Mouse (Mus musculus): ENCODE data around the gene Hao2. TPM values are rescaled to one million over a fixed set of nuclear protein-coding genes. Genes with fewer than 3 reads are reported as not detected.

Hao2 gene
- polyA plus RNA-seq, 1 experiment from 2014 or later, result 5.0 TPM

DNA sequence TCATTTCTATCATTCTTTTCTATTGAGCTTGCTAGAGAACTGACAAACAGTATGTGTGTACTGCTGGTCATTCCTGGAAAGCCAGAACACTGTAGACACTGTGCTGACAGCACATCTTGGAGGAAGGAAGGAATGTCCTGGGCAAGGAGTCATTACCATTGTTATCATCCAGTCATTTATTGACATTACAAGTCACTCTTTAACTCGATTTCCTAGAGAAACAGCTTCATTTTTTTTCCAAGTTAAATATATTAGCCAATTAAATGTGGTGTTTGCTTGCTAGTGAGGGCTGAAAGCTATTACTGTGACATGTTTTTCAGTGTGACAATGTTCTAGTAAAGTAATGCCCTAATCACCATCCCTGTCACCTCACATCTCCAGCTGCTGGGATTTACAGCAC, 39.4 kb downstream of the Hao2 start:
- no peaks in the 10 kb centered on the region for H3K36me3 ChIP-seq
- H3K4me3 ChIP-seq (replicated peaks), result no peak overlapping the region
- no peaks in the 10 kb centered on the region for H3K4me1 ChIP-seq
- H3K27ac ChIP-seq, result no peak overlapping the region
- no peaks in the 10 kb centered on the region for H3K9me3 ChIP-seq
- no peak overlapping the region for H3K9ac ChIP-seq
- no peak for ATAC-seq (ENCODE audit: insufficient read depth, low FRiP score, low read depth)
- no peak overlapping the region for H3K4me2 ChIP-seq
- 20% methylated on average over 1 of the region's 1 CpGs for WGBS
- H3K27me3 ChIP-seq (replicated peaks), result no peaks in the 10 kb centered on the region

DNA sequence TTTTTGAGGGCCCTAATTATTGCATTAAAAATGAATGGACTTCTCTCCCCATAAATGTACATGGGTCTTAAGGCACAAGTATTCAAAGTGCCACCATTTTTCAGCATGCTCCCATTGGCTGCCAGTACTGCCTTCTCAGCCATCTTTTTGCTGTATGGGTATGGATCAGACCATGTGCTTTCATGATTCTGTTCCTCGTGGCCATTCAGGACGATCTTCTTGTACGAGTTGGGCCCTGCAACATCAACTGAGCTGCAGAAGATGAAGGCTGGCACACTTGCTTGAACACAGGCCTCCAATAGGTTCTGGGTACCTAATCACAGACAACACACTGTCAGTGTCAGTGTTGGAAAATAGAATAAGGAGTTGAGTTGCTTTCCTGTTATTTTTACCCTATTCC, 40.0 kb downstream of the Hao2 start:
- H3K27me3 ChIP-seq (replicated peaks), result no peaks in the 10 kb centered on the region
- 92% methylated on average over 3 of the region's 3 CpGs for whole genome bisulfite sequencing
- no peak overlapping the region for H3K9ac ChIP-seq
- no peaks in the 10 kb centered on the region for H3K9me3 ChIP-seq
- ATAC-seq (ENCODE audit: insufficient read depth, low FRiP score, low read depth), result no peak
- no peak overlapping the region for H3K4me3 ChIP-seq (replicated peaks)
- H3K36me3 ChIP-seq, result no peaks in the 10 kb centered on the region
- no peaks in the 10 kb centered on the region for H3K4me1 ChIP-seq
- H3K27ac ChIP-seq, result no peak overlapping the region
- H3K4me2 ChIP-seq, result no peak overlapping the region

DNA sequence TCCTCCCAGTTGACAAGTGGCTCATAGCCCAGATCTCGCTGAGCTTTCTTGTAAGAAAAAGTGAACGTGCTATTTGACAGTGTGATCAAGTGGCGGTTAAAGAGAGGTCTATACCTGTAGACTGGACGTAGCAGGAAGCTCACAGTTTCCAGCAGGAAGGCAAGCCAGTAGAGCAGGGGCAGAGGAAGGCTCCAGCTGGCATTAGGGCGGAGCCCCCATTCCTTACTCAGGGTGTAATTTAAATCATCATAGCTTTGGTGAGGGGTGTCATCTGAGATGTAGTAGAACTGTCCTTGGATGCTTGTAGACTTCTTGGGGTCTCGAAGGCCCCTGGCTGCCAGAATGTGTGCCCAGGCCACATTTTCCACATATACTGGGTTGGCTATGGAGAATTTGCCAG, 40.4 kb downstream of the Hao2 start:
- H3K36me3 ChIP-seq, result no peaks in the 10 kb centered on the region
- H3K4me3 ChIP-seq (replicated peaks), result no peak overlapping the region
- H3K9me3 ChIP-seq, result no peaks in the 10 kb centered on the region
- no peak overlapping the region for H3K9ac ChIP-seq
- no peak for ATAC-seq (ENCODE audit: insufficient read depth, low FRiP score, low read depth)
- H3K4me2 ChIP-seq, result no peak overlapping the region
- no peak overlapping the region for H3K27ac ChIP-seq
- no peaks in the 10 kb centered on the region for H3K27me3 ChIP-seq (replicated peaks)
- no peaks in the 10 kb centered on the region for H3K4me1 ChIP-seq
- 81% methylated on average over 6 of the region's 6 CpGs for WGBS

GRCm38 (mm10) chr3:98851853-98852252, 41.2 kb downstream of the Hao2 start:
- Histone ChIP-seq H3K4me3 (replicated peaks) (no peak overlapping the region), H3K27ac (no peak overlapping the region), H3K9ac (no peak overlapping the region), H3K36me3 (no peaks in the 10 kb centered on the region), H3K9me3 (no peaks in the 10 kb centered on the region), H3K4me2 (no peak overlapping the region), H3K27me3 (replicated peaks) (no peaks in the 10 kb centered on the region), H3K4me1 (no peaks in the 10 kb centered on the region)
- no peak for ATAC-seq (ENCODE audit: insufficient read depth, low FRiP score, low read depth)
- WGBS, result 79% methylated on average over 2 of the region's 2 CpGs

DNA sequence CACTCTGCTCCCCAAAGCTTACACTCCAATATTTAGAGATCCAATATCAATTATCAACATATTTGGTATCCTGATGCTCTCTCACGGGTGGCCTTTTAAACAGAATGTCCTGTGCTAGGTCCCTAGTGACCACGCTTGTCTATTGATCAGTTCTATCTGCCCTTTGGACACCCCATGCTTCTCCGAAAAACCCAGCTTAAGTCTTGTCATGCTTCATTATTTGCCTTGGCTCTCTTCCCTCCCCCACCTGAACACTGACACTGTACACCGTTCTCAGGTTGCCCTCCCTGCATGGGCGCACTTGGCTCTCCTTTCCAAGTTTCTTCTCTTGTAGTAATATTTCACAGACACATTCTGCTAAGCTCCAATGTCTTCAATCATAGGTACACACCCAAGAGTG, 42.8 kb downstream of the Hao2 start:
- Histone ChIP-seq H3K4me1 (no peaks in the 10 kb centered on the region), H3K4me3 (replicated peaks) (no peak overlapping the region), H3K9ac (no peak overlapping the region), H3K27me3 (replicated peaks) (no peaks in the 10 kb centered on the region), H3K9me3 (no peaks in the 10 kb centered on the region), H3K36me3 (no peaks in the 10 kb centered on the region), H3K4me2 (no peak overlapping the region), H3K27ac (no peak overlapping the region)
- 77% methylated on average over 5 of the region's 5 CpGs for WGBS
- ATAC-seq (ENCODE audit: insufficient read depth, low FRiP score, low read depth), result no peak

- Histone ChIP-seq H3K4me1 (no peaks in the 10 kb centered on the region), H3K27me3 (replicated peaks) (no peaks in the 10 kb centered on the region), H3K4me3 (replicated peaks) (no peak overlapping the region), H3K9ac (no peak overlapping the region), H3K27ac (no peak overlapping the region), H3K4me2 (no peak overlapping the region), H3K9me3 (no peaks in the 10 kb centered on the region), H3K36me3 (no peaks in the 10 kb centered on the region)
- no peak for ATAC-seq (ENCODE audit: insufficient read depth, low FRiP score, low read depth)
- WGBS, result 73% methylated on average over 1 of the region's 1 CpGs
Observed at GRCm38 (mm10) chr3:98848898-98849297, 44.1 kb downstream of the Hao2 start.

Other genes with a start within 250 kb of the Hao2 start
- gene Hsd3b2, start 168.7 kb downstream of the Hao2 start, polyA plus RNA-seq (2015; fragmentation: Nextera tagmentation; extraction: Ambion mirVana), result 0.08 and 0.09 TPM in 2 replicates
- 1.6 and 3.6 TPM in 2 replicates for gene Hsd3b3, start 130.1 kb downstream of the Hao2 start, polyA plus RNA-seq (2015; fragmentation: Nextera tagmentation; extraction: Ambion mirVana)
- gene Hsd3b6, start 78.8 kb downstream of the Hao2 start, polyA plus RNA-seq (2015; fragmentation: Nextera tagmentation; extraction: Ambion mirVana), result 1.2 and 1.4 TPM in 2 replicates
- 2.5 and 3.7 TPM in 2 replicates for gene Hsd3b1, start 33.4 kb downstream of the Hao2 start, polyA plus RNA-seq (2015; fragmentation: Nextera tagmentation; extraction: Ambion mirVana)
- 7.9 and 10.2 TPM in 2 replicates for gene Wars2, start 247.8 kb upstream of the Hao2 start, polyA plus RNA-seq (2015; fragmentation: Nextera tagmentation; extraction: Ambion mirVana)